Mouse (Mus musculus) right cerebral cortex, postnatal 25 days (tissue): ENCODE measurements around the gene Tiam2.
"Not testable (repeated sequence)": the region's sequence is repeated elsewhere in the genome, so short reads cannot be mapped to it uniquely, and the experiment has no call there.

Experiments
- DNase-seq: peaks from one replicate; pipeline ENCODE4 v3.0.0; 2022

The Tiam2 gene

DNA sequence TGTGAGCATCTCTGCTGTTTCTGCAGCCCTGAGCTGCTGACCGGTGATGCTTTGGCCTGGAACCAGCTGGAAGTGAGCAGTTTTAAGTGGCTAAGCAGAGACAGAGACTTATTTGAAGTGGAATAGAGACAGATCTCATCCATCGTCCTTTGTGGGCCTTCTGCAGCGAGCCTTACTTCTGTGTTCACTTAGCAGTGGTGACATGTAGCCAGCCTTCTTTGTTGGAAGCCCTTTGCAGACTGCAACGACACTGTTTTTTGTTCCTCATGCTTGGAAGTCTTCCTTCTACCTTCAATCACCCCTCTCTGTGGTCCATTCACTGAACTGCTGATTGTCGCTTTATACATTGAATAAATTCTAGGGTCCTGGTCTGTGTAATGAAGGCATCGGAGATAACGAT is 18.5 kb downstream of the Tiam2 start:
- DNase-seq = no peak

GRCm38 (mm10) chr17:3345276-3345885 is 19.0 kb downstream of the Tiam2 start:
- no peak for DNase-seq

DNA sequence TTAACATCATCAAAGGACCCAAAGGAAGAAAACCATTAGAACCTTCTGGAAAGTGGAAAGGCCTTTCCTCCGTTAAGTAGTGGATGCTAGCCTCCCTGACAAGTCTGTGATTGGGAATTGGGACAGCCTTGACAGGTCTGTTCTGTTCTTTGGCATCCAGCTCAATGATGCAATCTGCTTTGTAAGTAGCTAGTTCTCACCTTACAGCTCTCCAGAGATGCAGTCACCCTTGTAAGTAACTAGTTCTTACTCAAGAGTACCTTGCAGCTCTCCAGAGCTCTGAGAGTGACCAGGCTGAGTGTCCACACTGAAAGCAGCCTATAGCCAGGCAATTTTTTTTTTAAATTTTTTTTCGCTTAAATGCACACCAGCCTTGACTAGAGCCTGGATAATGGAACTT is 21.4 kb downstream of the Tiam2 start:
- DNase-seq = no peak

- no peak for DNase-seq
Observed at GRCm38 (mm10) chr17:3349331-3349730, 23.0 kb downstream of the Tiam2 start.

DNA sequence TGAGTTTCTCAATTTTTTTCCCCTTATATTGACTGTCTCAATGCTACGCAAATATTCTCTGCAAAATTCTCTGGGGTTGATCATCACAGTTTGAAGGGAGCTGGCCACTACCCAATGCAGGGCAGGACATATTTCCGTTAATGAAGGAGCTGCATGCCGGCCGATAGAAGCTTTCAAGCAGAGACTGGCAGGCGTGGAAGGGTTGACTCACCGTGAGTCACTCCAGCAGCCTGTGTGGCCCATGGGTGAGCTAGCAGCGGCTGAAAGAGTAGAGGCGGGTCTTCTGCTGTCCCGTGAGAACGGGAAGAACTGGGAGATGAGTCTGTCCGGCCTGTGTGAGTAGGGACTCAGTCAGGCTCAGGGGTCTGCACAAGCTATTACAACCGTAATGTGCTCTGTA is 23.6 kb downstream of the Tiam2 start:
- DNase-seq = no peak

- no peak for DNase-seq
Observed at GRCm38 (mm10) chr17:3350405-3350804, 24.0 kb downstream of the Tiam2 start.

- DNase-seq = no peak
Observed at GRCm38 (mm10) chr17:3351668-3352067, 25.3 kb downstream of the Tiam2 start.

DNA sequence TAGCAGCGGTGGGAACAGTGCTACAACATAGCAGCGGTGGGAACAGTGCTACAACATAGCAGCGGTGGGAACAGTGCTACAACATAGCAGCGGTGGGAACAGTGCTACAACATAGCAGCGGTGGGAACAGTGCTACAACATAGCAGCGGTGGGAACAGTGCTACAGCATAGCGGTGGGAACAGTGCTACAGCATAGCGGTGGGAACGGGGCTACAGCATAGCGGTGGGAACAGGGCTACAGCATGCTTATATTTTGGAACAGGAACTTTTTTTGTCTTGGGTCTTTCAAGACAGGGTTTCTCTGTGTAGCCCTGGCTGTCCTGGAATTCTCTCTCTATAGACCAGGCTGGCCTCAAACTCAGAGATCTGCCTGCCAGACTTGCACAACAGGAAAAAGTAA is 26.8 kb downstream of the Tiam2 start:
- DNase-seq = not testable (repeated sequence)

DNA sequence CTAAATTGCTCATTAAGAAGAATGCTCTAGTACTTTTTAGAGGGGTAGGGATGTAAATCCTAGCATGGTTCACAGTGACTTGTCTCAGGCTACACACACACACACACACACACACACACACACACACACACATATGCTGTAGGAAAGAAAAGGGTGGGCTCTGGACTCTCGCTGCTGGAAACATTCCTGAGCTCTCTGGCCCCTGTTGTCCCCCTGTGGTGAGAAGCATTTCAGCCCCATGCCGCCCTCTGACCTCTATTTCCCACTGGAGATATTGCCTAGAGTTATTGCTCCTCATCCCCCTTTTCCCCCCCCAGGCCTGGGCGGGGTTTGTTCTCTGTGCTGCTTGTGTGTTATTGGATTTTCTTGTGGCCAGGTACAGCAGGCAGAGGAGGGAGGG is 28.5 kb downstream of the Tiam2 start:
- DNase-seq = no peak

GRCm38 (mm10) chr17:3356633-3357365 is 30.4 kb downstream of the Tiam2 start:
- no peak for DNase-seq

GRCm38 (mm10) chr17:3360236-3360635 is 33.9 kb downstream of the Tiam2 start:
- no peak for DNase-seq

DNA sequence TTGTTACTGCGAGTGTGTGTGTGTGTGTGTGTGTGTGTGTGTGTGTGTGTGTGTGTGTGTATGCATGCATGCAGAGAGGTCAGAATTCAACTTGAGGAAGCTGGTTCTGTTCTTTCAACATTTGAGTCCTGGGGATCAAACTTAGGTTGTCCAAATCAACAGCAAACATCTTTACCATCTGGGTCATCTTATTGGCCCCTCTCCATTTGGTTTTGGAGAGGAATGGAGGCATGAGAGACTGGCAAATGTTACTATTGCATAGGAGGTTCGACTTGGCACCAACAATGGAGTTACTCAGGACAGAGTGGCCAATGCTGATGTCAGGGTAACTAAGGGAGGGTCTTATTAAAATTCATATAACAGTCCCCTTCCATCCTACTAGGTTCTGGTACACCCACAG is 35.4 kb downstream of the Tiam2 start:
- DNase-seq = no peak

DNA sequence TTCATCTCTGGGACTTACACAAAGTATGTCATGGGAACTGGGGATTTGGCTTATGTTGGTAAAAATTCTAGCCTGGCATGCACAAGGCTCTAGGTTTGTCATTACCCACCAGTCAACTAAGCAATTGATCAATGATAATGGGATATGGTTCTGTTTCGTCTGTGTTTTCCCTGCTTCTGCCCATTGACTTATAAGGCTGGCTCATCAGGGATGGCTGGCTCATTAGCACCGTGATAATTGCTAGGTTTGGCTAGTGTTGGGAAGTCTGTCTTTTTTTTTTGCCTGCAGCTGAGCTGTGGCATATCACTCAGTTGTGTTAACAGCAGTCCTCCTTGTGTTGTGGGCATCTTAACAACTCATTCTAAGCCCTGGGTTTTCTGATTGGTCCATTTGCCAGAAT is 36.8 kb downstream of the Tiam2 start:
- DNase-seq = no peak

DNA sequence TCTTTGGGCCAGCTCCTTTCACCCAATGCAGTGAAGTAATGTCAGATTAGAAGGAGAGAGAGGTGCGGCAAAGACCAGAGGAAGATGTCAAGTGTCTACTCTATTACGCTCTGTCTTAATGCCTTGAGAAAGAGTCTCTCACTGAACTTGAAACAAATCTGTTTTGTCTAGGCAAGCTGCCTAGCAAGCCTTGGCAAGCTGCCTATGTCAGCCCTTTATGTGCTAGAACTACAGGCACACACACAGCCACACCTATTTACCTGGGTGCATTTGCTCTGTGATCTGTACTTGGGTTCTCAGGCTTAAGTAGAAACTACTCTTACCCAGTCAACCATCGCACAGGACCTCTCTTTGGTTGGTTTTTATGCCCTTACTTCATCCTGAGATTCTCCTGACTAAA is 40.4 kb downstream of the Tiam2 start:
- no peak for DNase-seq

DNA sequence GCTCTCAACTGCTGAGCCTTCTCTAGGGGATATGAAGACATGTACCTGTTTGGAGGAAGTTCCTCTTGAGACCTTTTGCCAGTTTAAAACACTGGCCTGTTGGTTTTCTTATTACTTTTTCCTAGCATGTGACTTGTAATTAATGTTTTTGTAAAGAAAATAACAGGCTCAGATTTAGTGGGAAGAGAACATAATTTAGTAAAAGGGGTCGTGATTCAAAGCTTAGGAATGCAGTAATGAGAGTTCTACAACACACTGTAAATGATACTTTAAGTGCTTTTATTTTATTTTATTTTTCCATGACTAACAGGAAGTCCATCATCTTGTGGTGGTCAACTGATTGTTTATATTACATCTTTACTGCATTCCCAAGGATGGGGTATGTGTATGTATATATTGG is 42.0 kb downstream of the Tiam2 start:
- no peak for DNase-seq

GRCm38 (mm10) chr17:3369631-3370030 is 43.3 kb downstream of the Tiam2 start:
- DNase-seq = no peak

DNA sequence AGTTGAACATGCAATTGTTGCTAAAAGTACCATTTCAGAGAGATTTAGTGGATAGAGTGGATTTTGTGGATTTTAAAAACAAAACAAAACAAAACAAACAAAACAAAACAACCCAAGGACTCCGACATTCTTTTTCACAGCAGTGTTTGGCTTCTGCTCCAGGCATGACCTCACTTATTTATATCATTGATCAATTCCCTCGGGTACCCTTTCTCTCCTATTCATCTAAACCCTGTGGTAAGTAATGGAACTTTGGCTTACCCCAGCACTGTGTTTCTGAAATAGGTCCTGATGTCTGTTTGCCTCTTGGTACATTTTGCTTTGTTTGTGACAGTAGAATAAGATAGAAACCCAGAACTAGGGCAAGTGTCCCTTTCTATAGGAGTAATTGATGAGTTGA is 52.2 kb downstream of the Tiam2 start:
- DNase-seq = no peak

- DNase-seq = no peak
Observed at GRCm38 (mm10) chr17:3379753-3380588, 53.6 kb downstream of the Tiam2 start.

GRCm38 (mm10) chr17:3385391-3385790 is 59.0 kb downstream of the Tiam2 start:
- DNase-seq = no peak

DNA sequence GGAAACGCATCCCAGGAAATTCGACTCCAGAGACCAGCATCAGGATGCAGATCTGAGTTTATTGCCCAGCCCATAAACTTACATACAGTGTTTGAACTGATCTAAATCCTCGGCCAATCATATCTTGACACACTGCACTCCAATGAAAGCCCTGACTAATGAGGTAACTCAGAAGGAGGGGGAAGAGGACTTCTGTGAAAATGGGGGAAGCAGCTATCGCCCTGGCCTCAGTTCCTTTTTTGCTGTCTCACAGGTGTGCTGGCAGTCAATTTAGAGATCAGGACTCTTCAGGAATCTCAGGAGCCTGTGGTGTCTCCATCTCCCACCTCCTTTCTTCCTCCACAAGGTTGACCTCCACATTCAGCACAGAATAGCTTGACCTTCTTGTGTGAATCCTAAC is 61.4 kb downstream of the Tiam2 start:
- no peak for DNase-seq

- DNase-seq = no peak
Observed at GRCm38 (mm10) chr17:3389741-3390140, 63.4 kb downstream of the Tiam2 start.

DNA sequence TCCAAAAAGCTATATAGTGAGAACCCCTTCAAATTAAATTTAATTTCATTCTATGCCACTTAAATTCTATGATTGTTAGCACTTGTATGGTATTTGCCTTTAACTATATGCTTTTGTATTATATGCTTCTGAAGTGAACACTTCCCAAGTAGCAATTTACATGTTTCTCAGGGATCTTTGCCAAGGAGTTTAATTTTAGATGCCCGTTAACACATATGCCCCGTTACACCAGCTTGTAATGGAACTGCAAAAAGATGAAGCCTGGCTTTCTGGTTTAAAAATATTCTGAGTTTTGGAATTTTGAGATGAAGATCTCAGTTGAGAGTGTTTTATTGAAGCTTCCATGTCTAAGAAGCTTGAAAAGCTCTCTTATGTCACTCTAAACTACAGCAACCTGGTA is 67.6 kb downstream of the Tiam2 start:
- no peak for DNase-seq

DNA sequence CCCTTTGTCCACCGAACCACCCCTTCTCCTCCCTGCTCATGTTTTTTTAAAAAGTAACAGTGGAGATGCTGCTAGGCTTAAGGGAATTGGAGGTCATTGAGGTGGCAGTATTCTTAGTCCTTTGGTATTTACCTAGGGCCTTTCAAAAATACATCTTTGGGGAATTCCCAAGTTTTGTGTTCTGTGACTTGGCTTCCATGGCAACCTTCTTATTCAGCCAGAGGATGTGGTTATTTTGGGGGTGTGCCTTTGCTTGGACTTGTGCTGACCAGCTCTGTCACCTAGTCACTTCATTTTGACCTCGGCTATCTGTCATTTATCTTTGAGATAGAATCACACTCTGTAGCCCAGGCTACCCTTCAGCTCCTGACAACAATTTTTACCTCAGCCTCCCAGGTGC is 68.6 kb downstream of the Tiam2 start:
- DNase-seq = no peak

GRCm38 (mm10) chr17:3396881-3397281 is 70.5 kb downstream of the Tiam2 start:
- DNase-seq = peak; percentile 22
